Mouse (Mus musculus) forebrain, embryonic 12.5 days (tissue): ENCODE results near the gene Slc39a11. TPM values are rescaled to one million over a fixed set of nuclear protein-coding genes. Genes with fewer than 3 reads are reported as not detected.

Source experiments
- ATAC-seq: fragments of 200-750 bp; cut with Nextera tagmentation; 2 replicates; pipeline ENCODE4 v1.8.0; 2017; ENCODE audit warnings: moderate TSS enrichment; ENCODE audit not compliant: low FRiP score
- H3K27ac ChIP-seq: fragments of 300-500 bp; sonication (generic); 2 replicates; pipeline ENCODE4 v1.5.1; 2016; ENCODE audit warnings: mild to moderate bottlenecking
- H3K27me3 ChIP-seq: fragments of 300-500 bp; sonication (generic); 2 replicates; pipeline ENCODE4 v1.6.1; 2016; ENCODE audit warnings: mild to moderate bottlenecking
- H3K36me3 ChIP-seq: fragments of 300-500 bp; sonication (generic); replicated peaks from 2 replicates; pipeline ENCODE4 v1.6.1; 2016; ENCODE audit warnings: mild to moderate bottlenecking
- H3K4me1 ChIP-seq: fragments of 300-500 bp; sonication (generic); 2 replicates; pipeline ENCODE4 v1.6.1; 2016
- H3K4me2 ChIP-seq: fragments of 300-500 bp; sonication (generic); 2 replicates; pipeline ENCODE4 v1.6.1; 2016; ENCODE audit warnings: mild to moderate bottlenecking, moderate library complexity
- H3K4me3 ChIP-seq: fragments of 300-500 bp; sonication (generic); replicated peaks from 2 replicates; pipeline ENCODE4 v1.5.1; 2016; ENCODE audit warnings: mild to moderate bottlenecking
- H3K9ac ChIP-seq: fragments of 300-500 bp; sonication (generic); 2 replicates; pipeline ENCODE4 v1.6.1; 2016; ENCODE audit warnings: mild to moderate bottlenecking
- H3K9me3 ChIP-seq: fragments of 300-500 bp; sonication (generic); 2 replicates; pipeline ENCODE4 v1.6.1; 2016
- WGBS: fragments of 180-500 bp; shearing (Covaris S2); methylation state at CpG from one replicate; pipeline ENCODE4 v1.1.7; 2016; 5-methylcytosine and 5-hydroxymethylcytosine counted together
- polyA plus RNA-seq: library from polyadenylated mRNA; unstranded; fragments of >200 nt; fragmentation: Nextera tagmentation; extraction: Ambion mirVana; gene quantifications from 2 replicates; pipeline ENCODE4 v1.2.1, GENCODE M21; 2016

Slc39a11 gene
- polyA plus RNA-seq = 23.9 and 25.1 TPM in 2 replicates

GRCm38 (mm10) chr11:113649353-113650210, at the start of gene Slc39a11:
Gene Slc39a11 (minus strand): TSS chr11:113650079.
- Histone ChIP-seq H3K4me3 (peak within 1 kb of the TSS; percentile 80), H3K9ac (peak within 1 kb of the TSS; percentile 89), H3K27ac (peak within 1 kb of the TSS; percentile 91), H3K36me3 (peaks cover 30% of the 10 kb centered on the region), H3K4me2 (peak within 1 kb of the TSS; percentile 73), H3K4me1 (peaks cover 29% of the 10 kb centered on the region), H3K9me3 (no peaks in the 10 kb centered on the region), H3K27me3 (peaks cover 8% of the 10 kb centered on the region; the same call in 1 of the 2 replicates)
- ATAC-seq = peak; percentile 82
- under 1% methylated on average over 74 of the region's 91 CpGs for WGBS

- Histone ChIP-seq H3K4me1 (peaks cover 9% of the 10 kb centered on the region), H3K27me3 (no peaks in the 10 kb centered on the region), H3K4me3 (no peak overlapping the region), H3K9me3 (no peaks in the 10 kb centered on the region), H3K36me3 (peaks cover 42% of the 10 kb centered on the region), H3K4me2 (no peak overlapping the region), H3K27ac (no peak overlapping the region), H3K9ac (no peak overlapping the region)
- 93% methylated on average over 7 of the region's 7 CpGs for WGBS
- no peak for ATAC-seq
These were observed 49.8 kb upstream of the Slc39a11 start for GRCm38 (mm10) chr11:113699643-113700042.

- 78% methylated on average over 12 of the region's 12 CpGs for WGBS
- ATAC-seq = no peak
- Histone ChIP-seq H3K4me2 (no peak overlapping the region), H3K9me3 (no peaks in the 10 kb centered on the region), H3K27me3 (no peaks in the 10 kb centered on the region), H3K4me3 (no peak overlapping the region), H3K27ac (no peak overlapping the region), H3K36me3 (peaks cover 57% of the 10 kb centered on the region), H3K4me1 (peaks cover 6% of the 10 kb centered on the region), H3K9ac (no peak overlapping the region)
These were observed 48.2 kb upstream of the Slc39a11 start for GRCm38 (mm10) chr11:113698013-113698545.

GRCm38 (mm10) chr11:113697571-113697970, 47.7 kb upstream of the Slc39a11 start:
- no peak overlapping the region for H3K9ac ChIP-seq
- no peaks in the 10 kb centered on the region for H3K27me3 ChIP-seq
- H3K27ac ChIP-seq = no peak overlapping the region
- no peak overlapping the region for H3K4me3 ChIP-seq
- H3K36me3 ChIP-seq = peaks cover 63% of the 10 kb centered on the region
- H3K4me1 ChIP-seq = peaks cover 6% of the 10 kb centered on the region
- ATAC-seq = no peak
- WGBS = 32% methylated on average over 5 of the region's 5 CpGs
- no peak overlapping the region for H3K4me2 ChIP-seq
- no peaks in the 10 kb centered on the region for H3K9me3 ChIP-seq

GRCm38 (mm10) chr11:113691851-113692250, 42.0 kb upstream of the Slc39a11 start:
- Histone ChIP-seq H3K4me3 (no peak overlapping the region), H3K27me3 (no peaks in the 10 kb centered on the region), H3K4me1 (peaks cover 6% of the 10 kb centered on the region), H3K9me3 (no peaks in the 10 kb centered on the region), H3K36me3 (peaks cover 93% of the 10 kb centered on the region), H3K27ac (no peak overlapping the region), H3K9ac (no peak overlapping the region), H3K4me2 (no peak overlapping the region)
- WGBS = 83% methylated on average over 3 of the region's 3 CpGs
- no peak for ATAC-seq

GRCm38 (mm10) chr11:113691318-113691717, 41.4 kb upstream of the Slc39a11 start:
- H3K4me3 ChIP-seq = no peak overlapping the region
- 92% methylated on average over 5 of the region's 5 CpGs for WGBS
- H3K4me2 ChIP-seq = no peak overlapping the region
- H3K36me3 ChIP-seq = peaks cover 87% of the 10 kb centered on the region
- no peaks in the 10 kb centered on the region for H3K27me3 ChIP-seq
- no peaks in the 10 kb centered on the region for H3K9me3 ChIP-seq
- no peak overlapping the region for H3K9ac ChIP-seq
- no peak for ATAC-seq
- no peak overlapping the region for H3K27ac ChIP-seq
- H3K4me1 ChIP-seq = peaks cover 11% of the 10 kb centered on the region

- Histone ChIP-seq H3K36me3 (peaks cover 79% of the 10 kb centered on the region), H3K4me2 (no peak overlapping the region), H3K4me1 (peaks cover 18% of the 10 kb centered on the region), H3K27ac (no peak overlapping the region), H3K4me3 (no peak overlapping the region), H3K9me3 (no peaks in the 10 kb centered on the region), H3K9ac (no peak overlapping the region), H3K27me3 (no peaks in the 10 kb centered on the region)
- 93% methylated on average over 12 of the region's 12 CpGs for WGBS
- ATAC-seq = no peak
These were observed 40.6 kb upstream of the Slc39a11 start for GRCm38 (mm10) chr11:113690506-113690905.

- H3K27me3 ChIP-seq = no peaks in the 10 kb centered on the region
- H3K27ac ChIP-seq = peak overlapping the region; percentile 74
- 62% methylated on average over 2 of the region's 2 CpGs for WGBS
- ATAC-seq = no peak
- no peak overlapping the region for H3K9ac ChIP-seq
- H3K4me2 ChIP-seq = peak overlapping the region; percentile 30
- H3K4me1 ChIP-seq = peaks cover 38% of the 10 kb centered on the region
- no peak overlapping the region for H3K4me3 ChIP-seq
- H3K36me3 ChIP-seq = peaks cover 44% of the 10 kb centered on the region
- no peaks in the 10 kb centered on the region for H3K9me3 ChIP-seq
These were observed 37.2 kb upstream of the Slc39a11 start for GRCm38 (mm10) chr11:113687031-113687430.

GRCm38 (mm10) chr11:113684707-113685426, 35.0 kb upstream of the Slc39a11 start:
- H3K9ac ChIP-seq = peak overlapping the region; percentile 93
- WGBS = 41% methylated on average over 25 of the region's 25 CpGs
- H3K4me1 ChIP-seq = peaks cover 48% of the 10 kb centered on the region
- H3K36me3 ChIP-seq = peaks cover 23% of the 10 kb centered on the region
- H3K4me3 ChIP-seq = peak overlapping the region; percentile 94
- H3K4me2 ChIP-seq = peak overlapping the region; percentile 93
- ATAC-seq = no peak
- H3K9me3 ChIP-seq = no peaks in the 10 kb centered on the region
- peak overlapping the region; percentile 97; the same call in 1 of the 2 replicates for H3K27ac ChIP-seq
- no peaks in the 10 kb centered on the region for H3K27me3 ChIP-seq

GRCm38 (mm10) chr11:113683957-113684706, 34.3 kb upstream of the Slc39a11 start, which contains the start of the genes Fam104a and D11Wsu47e:
Gene Fam104a (minus strand): TSS chr11:113684155.
Gene D11Wsu47e (plus strand): TSS chr11:113684412.
- Histone ChIP-seq H3K9me3 (no peaks in the 10 kb centered on the region), H3K9ac (peak within 1 kb of the TSS; percentile 93), H3K36me3 (peaks cover 15% of the 10 kb centered on the region), H3K4me3 (peak within 1 kb of the TSS; percentile 94), H3K4me1 (peaks cover 50% of the 10 kb centered on the region), H3K27ac (peak within 1 kb of the TSS; percentile 97), H3K27me3 (no peaks in the 10 kb centered on the region), H3K4me2 (peak within 1 kb of the TSS; percentile 93)
- under 1% methylated on average over 72 of the region's 73 CpGs for WGBS
- peak; percentile 95 for ATAC-seq

GRCm38 (mm10) chr11:113683627-113683956, 33.7 kb upstream of the Slc39a11 start:
- Histone ChIP-seq H3K4me3 (peak overlapping the region; percentile 94), H3K4me2 (peak overlapping the region; percentile 93), H3K4me1 (peaks cover 51% of the 10 kb centered on the region), H3K9me3 (no peaks in the 10 kb centered on the region), H3K9ac (peak overlapping the region; percentile 93), H3K27ac (peak overlapping the region; percentile 97), H3K27me3 (no peaks in the 10 kb centered on the region), H3K36me3 (peaks cover 10% of the 10 kb centered on the region)
- 0% methylated on average over 31 of the region's 38 CpGs for WGBS
- no peak for ATAC-seq
